Mouse (Mus musculus): ENCODE results near the gene Plagl1. TPM values are rescaled to one million over a fixed set of nuclear protein-coding genes. Genes with fewer than 3 reads are reported as not detected.
A peak's percentile ranks its signal among the peaks of the same experiment; 100 is the strongest.

Gene Plagl1
- polyA plus RNA-seq, 1 experiment from 2014 or later: 60.3 TPM

DNA sequence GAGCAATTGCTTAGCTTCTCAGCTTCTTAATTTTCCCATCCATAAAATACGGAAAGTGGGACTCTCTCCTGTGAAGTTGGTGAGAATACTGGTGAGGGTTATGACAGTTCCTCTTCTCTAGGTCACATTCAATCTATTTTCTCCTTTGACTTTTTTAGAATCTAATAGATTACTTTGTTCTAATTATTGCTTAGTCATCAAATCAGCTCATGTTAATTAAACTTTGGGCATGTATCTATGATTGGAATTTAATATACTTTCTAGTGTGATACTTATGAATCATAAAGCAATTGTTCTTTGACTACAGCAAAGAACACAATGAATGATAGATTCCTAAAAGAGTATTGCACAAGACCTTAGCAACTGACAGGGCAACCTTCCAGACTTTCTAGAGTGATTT lies 38.6 kb downstream of the Plagl1 start:
- no peak overlapping the region for H3K4me3 ChIP-seq
- no peaks in the 10 kb centered on the region for H3K36me3 ChIP-seq
- no peak overlapping the region for H3K27ac ChIP-seq
- ATAC-seq (ENCODE audit: low FRiP score): no peak
- H3K9ac ChIP-seq: no peak overlapping the region
- H3K27me3 ChIP-seq: no peaks in the 10 kb centered on the region
- WGBS: 88% methylated on average over 1 of the region's 1 CpGs
- no peaks in the 10 kb centered on the region for H3K4me1 ChIP-seq
- no peak overlapping the region for H3K4me2 ChIP-seq (replicated peaks)
- H3K9me3 ChIP-seq (replicated peaks): no peaks in the 10 kb centered on the region

DNA sequence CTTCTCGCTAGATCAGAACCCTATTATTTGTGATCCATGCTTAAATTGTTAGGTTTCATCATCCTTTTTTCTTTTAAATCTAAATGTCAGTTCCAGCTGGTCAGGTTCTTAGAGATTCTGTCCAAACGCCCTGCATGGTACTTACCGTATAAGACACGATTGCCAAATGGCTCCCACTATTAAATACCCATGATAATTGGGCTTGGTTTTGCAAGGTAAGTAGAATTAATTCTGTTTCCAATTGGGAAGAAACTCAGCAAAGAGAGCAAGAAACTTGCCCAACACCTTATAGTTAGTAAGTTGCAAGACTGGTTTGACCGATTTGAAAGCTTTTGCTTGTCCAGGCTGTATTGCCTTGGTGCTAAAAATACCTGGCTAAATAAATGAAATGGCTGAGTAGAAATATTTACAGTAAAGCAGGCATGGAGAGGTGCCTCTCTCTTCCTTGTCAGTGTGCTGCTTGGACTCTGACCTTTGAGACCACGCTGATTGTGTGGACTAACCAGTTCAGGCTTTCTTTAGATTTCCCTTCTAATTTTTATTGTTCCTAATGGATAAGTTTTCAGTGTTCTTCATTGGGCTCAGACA lies 39.9 kb downstream of the Plagl1 start:
- no peaks in the 10 kb centered on the region for H3K9me3 ChIP-seq (replicated peaks)
- ATAC-seq (ENCODE audit: low FRiP score): no peak
- H3K27me3 ChIP-seq: no peaks in the 10 kb centered on the region
- no peaks in the 10 kb centered on the region for H3K4me1 ChIP-seq
- WGBS: 94% methylated on average over 6 of the region's 6 CpGs
- H3K4me3 ChIP-seq: no peak overlapping the region
- H3K9ac ChIP-seq: no peak overlapping the region
- H3K27ac ChIP-seq: no peak overlapping the region
- no peak overlapping the region for H3K4me2 ChIP-seq (replicated peaks)
- H3K36me3 ChIP-seq: no peaks in the 10 kb centered on the region

DNA sequence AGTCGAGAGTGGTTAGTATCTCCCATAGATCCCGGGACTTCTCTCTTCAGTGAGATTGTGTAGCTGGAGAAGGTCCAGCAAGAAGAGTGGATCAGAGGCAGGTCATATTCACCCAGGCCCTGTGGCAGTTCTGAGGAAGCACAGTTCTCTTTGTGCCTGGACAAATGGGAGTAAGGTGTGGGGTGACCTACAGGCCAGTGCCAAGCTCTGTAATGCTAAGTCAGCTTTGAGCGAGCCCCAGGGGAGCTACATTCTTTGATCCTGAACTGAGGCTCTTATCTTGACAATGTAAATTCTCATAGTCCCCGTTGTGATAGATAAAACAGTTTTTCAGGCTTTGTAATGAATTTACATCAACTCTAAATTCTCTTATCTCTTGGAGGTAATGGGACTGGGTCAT lies 42.1 kb downstream of the Plagl1 start:
- H3K9ac ChIP-seq: no peak overlapping the region
- 62% methylated on average over 4 of the region's 4 CpGs for WGBS
- H3K4me3 ChIP-seq: no peak overlapping the region
- no peaks in the 10 kb centered on the region for H3K36me3 ChIP-seq
- no peaks in the 10 kb centered on the region for H3K9me3 ChIP-seq (replicated peaks)
- ATAC-seq (ENCODE audit: low FRiP score): no peak
- peaks cover 2% of the 10 kb centered on the region; the same call in 1 of the 2 replicates for H3K4me1 ChIP-seq
- H3K27me3 ChIP-seq: no peaks in the 10 kb centered on the region
- H3K27ac ChIP-seq: no peak overlapping the region
- no peak overlapping the region for H3K4me2 ChIP-seq (replicated peaks)

DNA sequence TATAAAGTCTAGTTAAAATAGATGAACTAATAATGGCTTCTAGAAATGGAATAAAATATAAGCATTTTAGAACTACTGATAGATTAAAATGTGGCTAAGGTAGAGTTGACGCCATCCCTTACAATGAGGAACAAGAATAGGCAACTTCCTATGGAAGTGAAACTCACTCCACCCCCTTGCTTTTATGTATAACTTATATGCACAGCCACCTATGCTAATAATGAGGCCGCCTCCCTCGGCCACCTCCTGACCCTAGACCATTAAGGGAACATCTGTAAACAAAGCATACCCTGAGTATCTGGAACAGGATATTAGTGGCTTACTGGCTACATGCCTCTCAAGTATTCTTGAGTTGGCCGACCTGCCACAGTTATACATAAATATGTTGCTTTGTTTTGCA lies 43.5 kb downstream of the Plagl1 start:
- no peak for ATAC-seq (ENCODE audit: low FRiP score)
- no peaks in the 10 kb centered on the region for H3K27me3 ChIP-seq
- H3K4me1 ChIP-seq: peaks cover 17% of the 10 kb centered on the region
- H3K4me3 ChIP-seq: no peak overlapping the region
- H3K9ac ChIP-seq: no peak overlapping the region
- H3K9me3 ChIP-seq (replicated peaks): no peaks in the 10 kb centered on the region
- H3K27ac ChIP-seq: no peak overlapping the region
- no peak overlapping the region for H3K4me2 ChIP-seq (replicated peaks)
- H3K36me3 ChIP-seq: no peaks in the 10 kb centered on the region
- 86% methylated on average over 4 of the region's 4 CpGs for WGBS

DNA sequence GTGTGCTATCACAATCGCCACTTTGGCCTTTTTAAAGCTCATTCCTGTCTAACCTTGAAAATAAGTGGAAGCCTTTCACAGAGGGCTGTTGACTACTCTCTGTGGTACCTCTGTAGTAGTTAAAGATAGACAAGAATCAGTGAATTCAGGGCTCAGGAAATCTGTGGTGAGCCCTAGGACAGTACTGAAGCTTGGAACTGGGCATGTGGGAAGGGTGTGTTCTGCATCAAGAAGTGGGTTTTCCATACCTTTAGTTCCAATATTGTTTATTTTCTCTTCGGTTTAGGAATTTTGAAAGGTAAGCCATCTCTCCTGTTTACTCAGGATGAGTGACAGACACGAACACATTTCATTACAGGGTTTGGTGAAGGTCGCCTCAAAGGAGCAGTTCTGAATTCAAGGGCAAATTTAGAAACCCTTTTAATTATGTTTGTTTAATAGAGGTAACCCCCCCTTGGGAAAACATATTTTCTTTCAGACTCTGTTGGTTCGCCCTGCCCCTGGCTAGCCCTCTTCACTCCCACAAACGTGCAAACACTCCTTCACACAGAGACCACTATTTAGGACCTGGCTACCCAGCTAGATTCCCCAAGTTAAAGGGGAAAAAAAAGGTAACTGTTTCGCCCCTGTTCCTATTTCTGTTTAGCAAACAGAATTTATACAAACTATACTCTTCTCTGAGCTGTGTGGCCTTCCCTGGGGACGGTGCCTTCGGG lies 46.8 kb downstream of the Plagl1 start:
- ATAC-seq (ENCODE audit: low FRiP score): no peak
- no peak overlapping the region for H3K4me3 ChIP-seq
- peaks cover 35% of the 10 kb centered on the region for H3K4me1 ChIP-seq
- H3K4me2 ChIP-seq (replicated peaks): no peak overlapping the region
- WGBS: 57% methylated on average over 9 of the region's 9 CpGs
- H3K9me3 ChIP-seq (replicated peaks): no peaks in the 10 kb centered on the region
- H3K36me3 ChIP-seq: no peaks in the 10 kb centered on the region
- no peaks in the 10 kb centered on the region for H3K27me3 ChIP-seq
- no peak overlapping the region for H3K9ac ChIP-seq
- peak overlapping the region; percentile 46; the same call in 1 of the 2 replicates for H3K27ac ChIP-seq

DNA sequence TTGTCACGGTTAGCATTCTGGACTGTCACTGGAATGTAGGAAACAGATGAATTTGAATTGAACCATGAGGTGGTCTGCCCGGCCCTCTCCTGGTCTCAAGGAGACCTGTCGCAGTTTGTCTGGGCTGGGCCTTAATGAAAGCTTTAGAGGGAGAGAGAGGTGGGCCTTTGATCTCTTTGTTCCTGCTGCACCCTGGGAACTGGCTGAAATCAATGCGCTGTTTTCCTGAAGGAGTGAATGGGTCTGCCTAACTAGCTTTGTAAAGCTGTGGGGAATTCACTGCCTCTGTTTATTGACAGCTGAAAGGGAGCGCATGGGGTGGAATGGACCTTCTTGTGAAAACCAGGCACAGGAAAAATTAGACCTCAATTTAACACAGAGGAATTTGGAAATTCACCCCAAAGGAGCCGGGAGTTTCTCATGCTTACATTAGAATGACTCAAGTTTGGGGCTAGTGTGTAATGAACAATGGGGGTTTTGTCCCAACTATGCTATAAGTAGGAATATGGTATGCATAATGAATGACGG lies 47.8 kb downstream of the Plagl1 start:
- Histone ChIP-seq H3K4me3 (no peak overlapping the region), H3K4me1 (peaks cover 40% of the 10 kb centered on the region), H3K27ac (peak overlapping the region; percentile 60; the same call in 1 of the 2 replicates), H3K36me3 (no peaks in the 10 kb centered on the region), H3K9ac (no peak overlapping the region), H3K9me3 (replicated peaks) (no peaks in the 10 kb centered on the region), H3K27me3 (no peaks in the 10 kb centered on the region), H3K4me2 (replicated peaks) (no peak overlapping the region)
- WGBS: 5% methylated on average over 7 of the region's 7 CpGs
- peak; percentile 89 for ATAC-seq (ENCODE audit: low FRiP score)

DNA sequence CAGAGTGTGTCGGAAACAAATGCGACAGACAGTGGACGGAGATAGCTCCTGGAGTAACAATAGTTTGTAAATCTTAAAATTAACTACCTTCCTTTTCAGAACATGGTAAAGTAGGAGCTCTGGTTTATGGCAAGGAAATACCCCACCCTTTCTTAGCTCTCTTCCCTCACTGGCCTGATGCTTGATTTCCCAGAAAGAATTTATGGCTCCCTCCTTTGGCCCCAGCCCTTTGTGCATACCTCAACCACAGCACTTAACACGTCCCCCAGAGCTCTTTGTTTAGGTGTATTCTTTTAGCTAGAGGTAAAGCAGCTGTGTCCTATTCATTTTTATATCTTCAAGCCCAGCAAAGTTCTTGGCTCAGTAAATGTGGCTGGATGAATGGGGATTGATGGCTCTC lies 48.5 kb downstream of the Plagl1 start:
- H3K4me2 ChIP-seq (replicated peaks): no peak overlapping the region
- no peak overlapping the region for H3K9ac ChIP-seq
- no peaks in the 10 kb centered on the region for H3K27me3 ChIP-seq
- no peak overlapping the region for H3K4me3 ChIP-seq
- 28% methylated on average over 4 of the region's 4 CpGs for WGBS
- no peak for ATAC-seq (ENCODE audit: low FRiP score)
- no peaks in the 10 kb centered on the region for H3K9me3 ChIP-seq (replicated peaks)
- H3K27ac ChIP-seq: peak overlapping the region; percentile 60
- H3K36me3 ChIP-seq: no peaks in the 10 kb centered on the region
- H3K4me1 ChIP-seq: peaks cover 40% of the 10 kb centered on the region

DNA sequence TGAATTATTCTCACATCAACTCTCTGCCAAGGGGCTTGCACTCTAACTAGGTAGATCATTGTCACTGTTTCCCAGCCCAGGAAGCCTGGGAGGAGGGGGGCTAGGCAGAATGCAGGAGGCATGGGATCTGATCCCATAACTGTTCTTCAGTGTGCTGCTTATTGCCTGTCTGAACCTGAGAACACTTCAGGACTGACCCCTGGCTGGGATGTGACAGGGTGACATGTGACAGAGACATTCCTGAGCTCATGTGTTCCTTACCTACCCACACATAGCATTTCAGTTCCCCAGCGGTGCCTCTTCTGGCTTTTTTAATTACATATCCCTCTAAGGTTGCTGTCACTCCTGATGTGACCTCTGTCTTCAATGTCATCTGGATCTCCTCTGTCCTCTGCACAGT lies 49.5 kb downstream of the Plagl1 start:
- no peak overlapping the region for H3K4me2 ChIP-seq (replicated peaks)
- peaks cover 42% of the 10 kb centered on the region for H3K4me1 ChIP-seq
- ATAC-seq (ENCODE audit: low FRiP score): no peak
- 44% methylated on average over 1 of the region's 1 CpGs for WGBS
- no peak overlapping the region for H3K9ac ChIP-seq
- no peaks in the 10 kb centered on the region for H3K36me3 ChIP-seq
- H3K27me3 ChIP-seq: no peaks in the 10 kb centered on the region
- no peak overlapping the region for H3K4me3 ChIP-seq
- H3K9me3 ChIP-seq (replicated peaks): no peaks in the 10 kb centered on the region
- 0 out of 2 replicates have a peak overlapping the region, but pooled peaks have one; percentile 0 for H3K27ac ChIP-seq

DNA sequence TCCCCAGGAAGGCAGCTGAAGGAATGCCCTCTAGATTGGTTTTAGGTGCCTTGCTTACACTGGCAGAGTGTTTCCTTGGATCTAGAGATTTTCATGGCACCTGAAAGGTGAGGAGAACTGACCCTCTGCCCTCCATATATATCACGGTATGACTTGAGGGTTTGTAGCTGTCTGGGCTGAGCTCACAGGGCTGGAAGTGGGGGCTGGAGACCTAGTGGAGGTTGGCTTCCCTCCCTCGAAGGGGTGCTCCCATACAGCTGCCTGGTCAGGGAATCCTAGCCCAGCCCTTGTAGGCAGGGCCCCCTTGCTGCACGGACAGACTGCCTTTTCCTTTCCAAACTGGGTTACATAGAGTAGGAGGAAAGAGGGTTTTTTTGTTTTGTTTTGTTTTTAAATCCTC lies 52.5 kb downstream of the Plagl1 start:
- H3K9ac ChIP-seq: no peak overlapping the region
- no peaks in the 10 kb centered on the region for H3K36me3 ChIP-seq
- H3K4me3 ChIP-seq: no peak overlapping the region
- no peak for ATAC-seq (ENCODE audit: low FRiP score)
- WGBS: 63% methylated on average over 3 of the region's 3 CpGs
- no peak overlapping the region for H3K4me2 ChIP-seq (replicated peaks)
- no peaks in the 10 kb centered on the region for H3K9me3 ChIP-seq (replicated peaks)
- no peaks in the 10 kb centered on the region for H3K27me3 ChIP-seq
- H3K4me1 ChIP-seq: peaks cover 54% of the 10 kb centered on the region
- H3K27ac ChIP-seq: no peak overlapping the region

DNA sequence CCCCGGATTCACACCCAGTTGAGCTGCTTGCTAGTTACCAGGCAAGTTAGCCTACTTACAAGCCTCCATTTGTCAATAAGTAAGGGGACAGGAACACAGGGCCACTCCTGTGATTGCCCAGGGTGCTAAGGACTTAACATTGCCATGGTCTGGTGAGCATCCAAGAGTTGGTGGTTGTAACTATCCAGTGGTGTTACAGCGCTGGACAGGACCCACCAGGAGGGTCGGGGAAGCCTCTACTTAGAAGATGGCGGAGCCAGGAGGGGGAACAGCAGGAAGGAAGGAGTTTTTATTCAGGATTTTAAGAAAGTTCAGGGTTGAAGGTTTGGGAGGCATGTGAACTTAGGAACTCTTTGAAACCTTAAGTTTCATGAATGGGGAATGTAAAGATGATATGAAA lies 53.3 kb downstream of the Plagl1 start:
- no peaks in the 10 kb centered on the region for H3K36me3 ChIP-seq
- WGBS: 76% methylated on average over 4 of the region's 4 CpGs
- no peaks in the 10 kb centered on the region for H3K27me3 ChIP-seq
- H3K9ac ChIP-seq: no peak overlapping the region
- H3K27ac ChIP-seq: no peak overlapping the region
- no peak overlapping the region for H3K4me3 ChIP-seq
- H3K4me2 ChIP-seq (replicated peaks): no peak overlapping the region
- ATAC-seq (ENCODE audit: low FRiP score): no peak
- H3K9me3 ChIP-seq (replicated peaks): no peaks in the 10 kb centered on the region
- H3K4me1 ChIP-seq: peaks cover 54% of the 10 kb centered on the region

DNA sequence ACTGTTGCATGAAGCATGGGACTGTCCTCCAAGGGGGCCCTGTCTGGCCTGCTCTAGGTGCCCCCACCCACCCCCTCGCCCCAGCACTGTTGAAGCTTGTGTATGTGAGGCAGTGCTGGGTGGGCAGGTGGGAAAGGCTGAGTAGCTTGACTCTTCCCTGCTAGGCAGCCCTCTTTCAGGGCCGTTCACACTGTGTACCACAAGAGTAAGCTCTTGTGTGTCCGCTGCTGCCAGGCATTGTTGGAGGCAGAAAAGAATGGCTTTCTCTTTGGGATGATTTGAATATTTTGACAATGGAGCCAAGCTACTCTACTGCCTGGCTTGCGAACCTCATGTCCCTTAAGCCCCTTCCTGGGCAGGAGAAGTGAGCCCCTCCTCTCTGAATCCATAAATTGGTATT lies 54.7 kb downstream of the Plagl1 start:
- no peak overlapping the region for H3K9ac ChIP-seq
- H3K27ac ChIP-seq: peak overlapping the region; percentile 76
- no peak overlapping the region for H3K4me2 ChIP-seq (replicated peaks)
- H3K9me3 ChIP-seq (replicated peaks): no peaks in the 10 kb centered on the region
- 23% methylated on average over 4 of the region's 4 CpGs for WGBS
- peak; percentile 81 for ATAC-seq (ENCODE audit: low FRiP score)
- H3K36me3 ChIP-seq: no peaks in the 10 kb centered on the region
- H3K27me3 ChIP-seq: no peaks in the 10 kb centered on the region
- H3K4me1 ChIP-seq: peaks cover 48% of the 10 kb centered on the region
- H3K4me3 ChIP-seq: no peak overlapping the region

DNA sequence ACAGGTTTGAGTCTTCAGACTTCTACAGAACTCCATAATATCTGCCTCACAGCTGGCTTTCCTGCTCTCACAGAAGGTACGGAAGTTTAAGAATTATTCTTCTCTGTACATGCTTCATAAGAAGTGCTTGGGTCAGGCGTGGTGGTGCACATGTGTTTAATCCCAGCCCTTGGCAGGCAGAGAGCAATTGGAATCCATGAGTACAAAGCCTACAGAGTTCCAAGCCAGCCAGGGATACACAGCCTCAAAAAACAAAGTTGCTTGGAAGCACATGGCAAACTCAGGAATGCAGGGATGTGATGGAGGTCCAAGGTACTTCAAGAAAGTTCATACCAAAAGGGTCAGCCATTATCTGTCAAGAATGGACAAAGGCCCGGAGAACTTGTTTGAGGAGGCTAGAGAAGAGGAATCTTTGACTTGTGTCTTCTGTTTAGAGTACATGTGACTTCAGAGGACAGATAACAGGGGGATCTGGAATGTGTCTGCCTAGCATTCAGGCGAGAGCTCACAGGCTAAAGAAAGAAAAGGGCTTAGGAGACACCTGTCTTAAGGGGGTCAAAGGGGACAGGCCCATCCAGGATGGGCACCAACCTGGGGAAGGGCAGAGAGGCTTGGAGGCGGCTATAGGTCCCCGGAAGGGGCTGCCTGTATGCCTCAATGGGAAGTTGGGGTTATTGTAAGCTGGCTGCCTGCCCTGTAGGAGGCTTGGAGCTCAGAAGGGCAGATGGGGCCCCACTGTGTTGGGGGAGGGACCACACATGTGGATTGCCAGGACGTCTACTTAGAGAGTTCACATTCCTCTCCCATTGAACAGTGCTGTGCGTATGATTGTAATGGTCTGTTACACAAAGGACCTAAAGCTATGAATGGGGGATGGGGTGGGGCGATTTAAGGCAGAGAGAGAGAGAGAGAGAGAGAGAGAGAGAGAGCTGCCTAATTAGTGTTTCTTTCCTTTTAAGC lies 56.7 kb downstream of the Plagl1 start:
- WGBS: 27% methylated on average over 9 of the region's 9 CpGs
- Histone ChIP-seq H3K4me3 (no peak overlapping the region), H3K4me2 (replicated peaks) (no peak overlapping the region), H3K9ac (no peak overlapping the region), H3K4me1 (peaks cover 41% of the 10 kb centered on the region), H3K36me3 (no peaks in the 10 kb centered on the region), H3K9me3 (replicated peaks) (no peaks in the 10 kb centered on the region), H3K27me3 (no peaks in the 10 kb centered on the region), H3K27ac (peak overlapping the region; percentile 50; the same call in 1 of the 2 replicates)
- ATAC-seq (ENCODE audit: low FRiP score): peak; percentile 80

All from hindbrain, embryonic 12.5 days (tissue).